Mouse (Mus musculus): ENCODE measurements around the gene Id3.

GRCm38 (mm10) chr4:136167701-136168100 is 24.4 kb downstream of the Id3 start:
- TF ChIP-seq CTCF (IDR thresholded peaks at IDR 0.05; ENCODE audit: low read depth) = no peak
- no peak for TF ChIP-seq EP300 (optimal IDR thresholded peaks at IDR 0.05)

All from stomach, postnatal 0 days (tissue).